Mouse (Mus musculus) right cerebral cortex, adult 18-20 months (tissue): ENCODE results near the gene Vps8.

Experiments
- DNase-seq: peaks from one replicate; pipeline ENCODE4 v3.0.0; 2022; ENCODE audit warnings: mixed read lengths

Gene Vps8

GRCm38 (mm10) chr16:21422645-21423545, at the start of gene Vps8:
Gene Vps8, plus strand, starts transcription at chr16:21423118.
- peak; percentile 94 for DNase-seq

- DNase-seq, result peak; percentile 58
Measured at GRCm38 (mm10) chr16:21373316-21373960, 49.5 kb upstream of the Vps8 start.

- peak; percentile 69 for DNase-seq
Measured at GRCm38 (mm10) chr16:21374067-21374466, 48.9 kb upstream of the Vps8 start.

- DNase-seq, result no peak
Measured at GRCm38 (mm10) chr16:21375147-21375546, 47.8 kb upstream of the Vps8 start.

GRCm38 (mm10) chr16:21376316-21376715, 46.6 kb upstream of the Vps8 start:
- DNase-seq, result no peak

GRCm38 (mm10) chr16:21376949-21377604, 45.8 kb upstream of the Vps8 start:
- no peak for DNase-seq

- no peak for DNase-seq
Measured at GRCm38 (mm10) chr16:21377605-21377968, 45.3 kb upstream of the Vps8 start.

GRCm38 (mm10) chr16:21381469-21381868, 41.4 kb upstream of the Vps8 start:
- DNase-seq, result no peak

- no peak for DNase-seq
Measured at GRCm38 (mm10) chr16:21382152-21382911, 40.6 kb upstream of the Vps8 start.

- no peak for DNase-seq
Measured at GRCm38 (mm10) chr16:21385926-21386881, 36.7 kb upstream of the Vps8 start.

GRCm38 (mm10) chr16:21389316-21389715, 33.6 kb upstream of the Vps8 start:
- no peak for DNase-seq

GRCm38 (mm10) chr16:21390744-21391143, 32.2 kb upstream of the Vps8 start:
- DNase-seq, result no peak

GRCm38 (mm10) chr16:21392099-21392498, 30.8 kb upstream of the Vps8 start:
- DNase-seq, result no peak

- peak; percentile 84 for DNase-seq
Measured at GRCm38 (mm10) chr16:21392517-21393112, 30.3 kb upstream of the Vps8 start.

GRCm38 (mm10) chr16:21395546-21395945, 27.4 kb upstream of the Vps8 start:
- DNase-seq, result no peak

GRCm38 (mm10) chr16:21397681-21398080, 25.2 kb upstream of the Vps8 start:
- DNase-seq, result no peak

GRCm38 (mm10) chr16:21398345-21399051, 24.4 kb upstream of the Vps8 start:
- DNase-seq, result no peak

GRCm38 (mm10) chr16:21399942-21400341, 23.0 kb upstream of the Vps8 start:
- no peak for DNase-seq

- DNase-seq, result peak; percentile 69
Measured at GRCm38 (mm10) chr16:21402068-21402467, 20.9 kb upstream of the Vps8 start.

GRCm38 (mm10) chr16:21403402-21403801, 19.5 kb upstream of the Vps8 start:
- no peak for DNase-seq

- no peak for DNase-seq
Measured at GRCm38 (mm10) chr16:21404631-21405030, 18.3 kb upstream of the Vps8 start.
